Mouse (Mus musculus) liver, adult 10 weeks (tissue): ENCODE data around the gene Vat1l. TPM values are rescaled to one million over a fixed set of nuclear protein-coding genes. Genes with fewer than 3 reads are reported as not detected.

Source experiments
- polyA plus RNA-seq: library from polyadenylated mRNA; stranded (reverse); fragments of 350-450 nt; fragmentation: Illumina TruSeq; extraction: RNeasy Lipid Tissue Mini Kit (QIAGEN cat#74804); gene quantifications from one replicate; pipeline ENCODE4 v1.2.3, GENCODE M21; 2014; ENCODE audit warnings: low read depth, low replicate concordance

The Vat1l gene
- not detected for polyA plus RNA-seq

GRCm38 (mm10) chr8:114205221-114205901, at the start of gene Vat1l:
Gene Vat1l, plus strand, starts transcription at chr8:114205612.

GRCm38 (mm10) chr8:114417786-114418185, 212.4 kb downstream of the Vat1l start, which contains the start of gene Clec3a:
Gene Clec3a, plus strand, starts transcription at chr8:114418086.

Other genes with a start within 250 kb of the Vat1l start
- 940 TPM for gene Nudt7, start 72.1 kb upstream of the Vat1l start, polyA plus RNA-seq
- not detected for gene Clec3a, start 212.5 kb downstream of the Vat1l start, polyA plus RNA-seq
- 3.8 TPM for gene Wwox, start 234.0 kb downstream of the Vat1l start, polyA plus RNA-seq